Comparison of ENCODE assay signal across 19 mouse cellular contexts in the genomic region with DNA sequence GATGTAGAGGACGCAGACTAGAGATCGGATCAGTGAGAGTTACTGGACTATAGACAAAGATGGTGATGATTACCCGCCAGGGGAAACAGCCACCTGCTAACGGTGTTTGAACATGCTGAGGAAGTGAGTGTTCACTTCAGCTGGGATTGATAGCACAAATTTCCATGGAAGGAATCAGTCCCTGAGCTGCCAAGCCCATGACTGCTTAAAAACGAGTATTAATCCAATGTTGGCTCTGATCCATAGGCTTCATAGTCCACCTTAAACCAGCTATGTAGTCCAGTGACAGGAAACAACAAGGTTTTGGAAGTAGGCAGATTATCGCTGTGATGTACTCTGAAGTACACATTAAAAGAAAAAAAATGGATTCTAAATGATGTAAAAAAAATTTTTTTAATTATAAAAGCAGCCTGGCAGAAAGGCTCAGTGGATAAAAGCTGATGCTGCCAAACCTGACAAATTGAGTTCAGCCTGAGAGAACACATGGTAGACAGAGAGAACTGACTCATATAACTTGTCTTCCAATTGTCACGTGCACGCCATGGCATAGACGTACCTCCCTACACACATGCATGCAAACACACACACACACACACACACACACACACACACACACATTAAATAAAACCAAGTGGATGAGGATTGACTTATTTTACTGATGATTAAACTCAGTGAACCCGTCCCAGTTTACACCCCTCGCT. TPM values are rescaled to one million over a fixed set of nuclear protein-coding genes. Genes with fewer than 3 reads are reported as not detected.
DNase-seq lines count a peak whose midpoint lies in the region; ATAC-seq and TF ChIP-seq lines count a peak whose summit lies in the region.
"Had no signal": no experiment of that assay in that cellular context is flagged by ENCODE, and none has a peak within 500 bp of the region (broad histone marks: within the 10 kb centered on the region; RNA-seq: fewer than 3 reads in every experiment).

No protein-coding gene starts in this region.

- no peak overlapping the region for H3K9ac ChIP-seq in kidney, postnatal 0 days (ENCODE audit: low read depth, low read length)
- no peak overlapping the region for H3K9ac ChIP-seq in kidney, embryonic 15.5 days
- no peak overlapping the region for H3K9ac ChIP-seq in midbrain, postnatal 0 days (replicated peaks; ENCODE audit: low read length, poor library complexity, severe bottlenecking)
- no peak overlapping the region for H3K9ac ChIP-seq in midbrain, embryonic 14.5 days (replicated peaks; ENCODE audit: low read length)
- no peak overlapping the region for H3K9ac ChIP-seq in hindbrain, embryonic 13.5 days
- no peak overlapping the region for H3K9ac ChIP-seq in neural tube, embryonic 15.5 days (replicated peaks)
- H3K9ac ChIP-seq: embryonic facial prominence, embryonic 12.5 days; heart, embryonic 15.5 days; limb, embryonic 15.5 days had no signal

- WGBS in kidney, postnatal 0 days, result 78% methylated on average over 11 of the region's 11 CpGs
- WGBS in kidney, embryonic 15.5 days, result 76% methylated on average over 11 of the region's 11 CpGs
- WGBS in midbrain, postnatal 0 days, result 72% methylated on average over 11 of the region's 11 CpGs
- WGBS in midbrain, embryonic 14.5 days, result 77% methylated on average over 11 of the region's 11 CpGs
- 54% methylated on average over 11 of the region's 11 CpGs for WGBS in hindbrain, embryonic 13.5 days
- WGBS in neural tube, embryonic 15.5 days, result 55% methylated on average over 11 of the region's 11 CpGs

- no peaks in the 10 kb centered on the region for H3K36me3 ChIP-seq in kidney, postnatal 0 days (ENCODE audit: insufficient read depth, low read length)
- H3K36me3 ChIP-seq in kidney, embryonic 15.5 days, result no peaks in the 10 kb centered on the region
- no peaks in the 10 kb centered on the region for H3K36me3 ChIP-seq in midbrain, postnatal 0 days (ENCODE audit: insufficient read depth, low read length)
- H3K36me3 ChIP-seq in midbrain, embryonic 14.5 days (ENCODE audit: control insufficient read depth, insufficient read depth, low read length), result no peaks in the 10 kb centered on the region
- no peaks in the 10 kb centered on the region for H3K36me3 ChIP-seq in hindbrain, embryonic 13.5 days
- H3K36me3 ChIP-seq in neural tube, embryonic 15.5 days, result no peaks in the 10 kb centered on the region
- H3K36me3 ChIP-seq: embryonic facial prominence, embryonic 12.5 days; heart, embryonic 15.5 days; limb, embryonic 15.5 days had no signal

- H3K27ac ChIP-seq in kidney, postnatal 0 days, result peak overlapping the region; percentile 36; the same call in 1 of the 2 replicates
- no peak overlapping the region for H3K27ac ChIP-seq in kidney, embryonic 15.5 days
- H3K27ac ChIP-seq in midbrain, postnatal 0 days (ENCODE audit: low read depth, low read length), result peak overlapping the region; percentile 67
- H3K27ac ChIP-seq in midbrain, embryonic 14.5 days (replicated peaks; ENCODE audit: low read depth, low read length), result no peak overlapping the region
- H3K27ac ChIP-seq in hindbrain, embryonic 13.5 days, result peak overlapping the region; percentile 74
- peak overlapping the region; percentile 74 for H3K27ac ChIP-seq in neural tube, embryonic 15.5 days (replicated peaks)
- H3K27ac ChIP-seq: embryonic facial prominence, embryonic 12.5 days; heart, embryonic 15.5 days had no signal

- H3K4me2 ChIP-seq in kidney, postnatal 0 days (ENCODE audit: low read length), result no peak overlapping the region
- H3K4me2 ChIP-seq in kidney, embryonic 15.5 days, result no peak overlapping the region
- no peak overlapping the region for H3K4me2 ChIP-seq in midbrain, postnatal 0 days (ENCODE audit: low read depth, low read length, poor library complexity, severe bottlenecking)
- no peak overlapping the region for H3K4me2 ChIP-seq in midbrain, embryonic 14.5 days (ENCODE audit: low read length)
- H3K4me2 ChIP-seq in hindbrain, embryonic 13.5 days, result no peak overlapping the region
- H3K4me2 ChIP-seq in neural tube, embryonic 15.5 days, result peak overlapping the region; percentile 11; the same call in 1 of the 2 replicates
- H3K4me2 ChIP-seq: embryonic facial prominence, embryonic 12.5 days; heart, embryonic 15.5 days had no signal

- ATAC-seq in kidney, postnatal 0 days (replicated peaks; ENCODE audit: low FRiP score, low read depth), result no peak
- no peak for ATAC-seq in kidney, embryonic 15.5 days (replicated peaks; ENCODE audit: low FRiP score)
- ATAC-seq in midbrain, postnatal 0 days (ENCODE audit: low FRiP score), result no peak
- no peak for ATAC-seq in midbrain, embryonic 14.5 days (ENCODE audit: low FRiP score, low TSS enrichment)
- no peak for ATAC-seq in hindbrain, embryonic 13.5 days (ENCODE audit: low FRiP score)
- no peak for ATAC-seq in neural tube, embryonic 15.5 days (ENCODE audit: low FRiP score)
- ATAC-seq: inflammation-experienced regulatory T-cells, adult 6 months had no signal

- no peak overlapping the region for H3K4me3 ChIP-seq in kidney, postnatal 0 days (replicated peaks; ENCODE audit: low read depth, low read length)
- no peak overlapping the region for H3K4me3 ChIP-seq in kidney, embryonic 15.5 days (replicated peaks)
- H3K4me3 ChIP-seq in midbrain, postnatal 0 days (ENCODE audit: low read depth, low read length), result no peak overlapping the region
- H3K4me3 ChIP-seq in midbrain, embryonic 14.5 days (replicated peaks; ENCODE audit: low read depth, low read length), result no peak overlapping the region
- H3K4me3 ChIP-seq in hindbrain, embryonic 13.5 days, result no peak overlapping the region
- H3K4me3 ChIP-seq in neural tube, embryonic 15.5 days (replicated peaks), result no peak overlapping the region
- H3K4me3 ChIP-seq: embryonic facial prominence, embryonic 12.5 days; heart, embryonic 15.5 days; limb, embryonic 15.5 days had no signal

- DNase-seq in kidney, postnatal 0 days (ENCODE audit: low spot score), result no peak
- DNase-seq in midbrain, postnatal 0 days (ENCODE audit: low spot score), result no peak
- no peak for DNase-seq in midbrain, embryonic 14.5 days
- DNase-seq in urinary bladder, postnatal 4 days (ENCODE audit: low spot score in 2 of 2), result no peak
- no peak for DNase-seq in thymus, adult 18-20 months
- DNase-seq: adrenal gland, postnatal 14 days; cerebellum, postnatal 25 days; lung, adult 18-20 months; right cerebral cortex, postnatal 4 days; thymus, postnatal 14 days had no signal

- no peaks in the 10 kb centered on the region for H3K27me3 ChIP-seq in kidney, postnatal 0 days (ENCODE audit: insufficient read depth, low read length)
- H3K27me3 ChIP-seq in kidney, embryonic 15.5 days, result no peaks in the 10 kb centered on the region
- H3K27me3 ChIP-seq in midbrain, postnatal 0 days (ENCODE audit: insufficient read depth, low read length), result no peaks in the 10 kb centered on the region
- H3K27me3 ChIP-seq in midbrain, embryonic 14.5 days (ENCODE audit: control insufficient read depth, insufficient read depth, low read length), result no peaks in the 10 kb centered on the region
- H3K27me3 ChIP-seq in hindbrain, embryonic 13.5 days, result no peaks in the 10 kb centered on the region
- no peaks in the 10 kb centered on the region for H3K27me3 ChIP-seq in neural tube, embryonic 15.5 days (replicated peaks)
- H3K27me3 ChIP-seq: embryonic facial prominence, embryonic 12.5 days; heart, embryonic 15.5 days; limb, embryonic 15.5 days had no signal

- no peaks in the 10 kb centered on the region for H3K4me1 ChIP-seq in kidney, postnatal 0 days (replicated peaks; ENCODE audit: insufficient read depth, low read length)
- H3K4me1 ChIP-seq in kidney, embryonic 15.5 days, result 0 out of 2 replicates have a peak, but pooled peaks cover 8% of the 10 kb centered on the region
- 0 out of 2 replicates have a peak, but pooled peaks cover 5% of the 10 kb centered on the region for H3K4me1 ChIP-seq in midbrain, postnatal 0 days (ENCODE audit: insufficient read depth, low read length)
- H3K4me1 ChIP-seq in midbrain, embryonic 14.5 days (ENCODE audit: control insufficient read depth, insufficient read depth, low read length), result no peaks in the 10 kb centered on the region; the same call in none of the 2 replicates
- peaks cover 28% of the 10 kb centered on the region for H3K4me1 ChIP-seq in hindbrain, embryonic 13.5 days (replicated peaks)
- peaks cover 23% of the 10 kb centered on the region for H3K4me1 ChIP-seq in neural tube, embryonic 15.5 days
- H3K4me1 ChIP-seq: embryonic facial prominence, embryonic 12.5 days; heart, embryonic 15.5 days had no signal

- H3K9me3 ChIP-seq in kidney, postnatal 0 days (replicated peaks; ENCODE audit: low read length), result no peaks in the 10 kb centered on the region
- no peaks in the 10 kb centered on the region for H3K9me3 ChIP-seq in kidney, embryonic 15.5 days (replicated peaks)
- H3K9me3 ChIP-seq in midbrain, postnatal 0 days (ENCODE audit: low read length), result no peaks in the 10 kb centered on the region
- H3K9me3 ChIP-seq in midbrain, embryonic 14.5 days (ENCODE audit: control insufficient read depth, low read length), result no peaks in the 10 kb centered on the region
- H3K9me3 ChIP-seq in hindbrain, embryonic 13.5 days, result no peaks in the 10 kb centered on the region
- H3K9me3 ChIP-seq in neural tube, embryonic 15.5 days (replicated peaks), result no peaks in the 10 kb centered on the region
- H3K9me3 ChIP-seq: embryonic facial prominence, embryonic 12.5 days; heart, embryonic 15.5 days; limb, embryonic 15.5 days had no signal

- no peak for TF ChIP-seq CTCF in kidney, postnatal 0 days (IDR thresholded peaks at IDR 0.05; ENCODE audit: low read depth)
- TF ChIP-seq CTCF in midbrain, postnatal 0 days (IDR thresholded peaks at IDR 0.05), result no peak

RNA-seq across cellular contexts. Expression of gene Phyhipl, which starts 14.7 kb away (rescaled TPM):
- 35.0 and 35.3 TPM in 2 replicates for polyA plus RNA-seq in kidney, postnatal 0 days (2015; fragmentation: Nextera tagmentation; extraction: Ambion mirVana)
- 19.0 and 20.5 TPM in 2 replicates for polyA plus RNA-seq in kidney, embryonic 15.5 days (2015; fragmentation: Nextera tagmentation; extraction: Ambion mirVana)
- total RNA-seq in midbrain, postnatal 0 days (2014; rRNA removed), result 38.5 and 55.4 TPM in 2 replicates
- polyA plus RNA-seq in midbrain, postnatal 0 days (2015; fragmentation: Nextera tagmentation; extraction: Ambion mirVana), result 307 and 323 TPM in 2 replicates
- polyA plus RNA-seq in midbrain, embryonic 14.5 days (2014; fragmentation: Nextera tagmentation; extraction: Ambion mirVana), result 225 and 246 TPM in 2 replicates
- polyA plus RNA-seq in hindbrain, embryonic 13.5 days (2015; fragmentation: Nextera tagmentation; extraction: Ambion mirVana), result 252 and 264 TPM in 2 replicates
- 279 and 335 TPM in 2 replicates for polyA plus RNA-seq in neural tube, embryonic 15.5 days (2015; fragmentation: Nextera tagmentation; extraction: Ambion mirVana)
- total RNA-seq: granulocyte monocyte progenitor cell, adult 5-6 weeks; MEL had no signal
- polyA plus RNA-seq: inflammation-experienced regulatory T-cells, adult 6 months had no signal

Comparison
In these comparisons a context has a peak if more than half of its experiments do, and no peak if none do; other contexts are left out.
1. H3K27ac ChIP-seq: peak in kidney, postnatal 0 days (single experiment), midbrain, postnatal 0 days (single experiment), hindbrain, embryonic 13.5 days (single experiment) and neural tube, embryonic 15.5 days (single experiment); none in kidney, embryonic 15.5 days (single experiment) and midbrain, embryonic 14.5 days (single experiment).